Mouse (Mus musculus) liver, embryonic 14.5 days (tissue): Measurements from ENCODE around the gene Dlgap1. TPM values are rescaled to one million over a fixed set of nuclear protein-coding genes. Genes with fewer than 3 reads are reported as not detected.

ENCODE experiments used
- ATAC-seq: fragments of 200-750 bp; cut with Nextera tagmentation; 2 replicates; pipeline ENCODE4 v1.8.0; 2017; ENCODE audit warnings: moderate number of reproducible peaks, mild to moderate bottlenecking, moderate library complexity; ENCODE audit not compliant: insufficient read depth
- DNase-seq, 3 experiments: peaks; one replicate each; pipeline ENCODE4 v3.0.0-alpha.2; 2012 to 2013; ENCODE audit warnings: low read depth in 3 of 3, low spot score in 3 of 3
- H3K27ac ChIP-seq: fragments of 300-500 bp; sonication (generic); 2 replicates; pipeline ENCODE4 v1.5.1; 2014; ENCODE audit warnings: moderate library complexity, mild to moderate bottlenecking, control low read depth, inconsistent platforms
- H3K27me3 ChIP-seq: fragments of 300-500 bp; sonication (generic); 2 replicates; pipeline ENCODE4 v1.6.1; 2014; ENCODE audit warnings: mild to moderate bottlenecking, low read length, moderate library complexity; ENCODE audit not compliant: control insufficient read depth, insufficient read depth
- H3K36me3 ChIP-seq: fragments of 300-500 bp; sonication (generic); replicated peaks from 2 replicates; pipeline ENCODE4 v1.6.1; 2014; ENCODE audit warnings: low read depth; ENCODE audit not compliant: control insufficient read depth, insufficient read depth
- H3K4me1 ChIP-seq, 2 experiments: fragments of 200-500 bp in 1 of 2; fragments of 300-500 bp in 1 of 2; sonication (generic) in 1 of 2; replicated peaks; 2 replicates each; pipeline ENCODE4 v1.6.1; 2012 to 2014; ENCODE audit warnings: antibody characterized with exemption in 1 of 2, inconsistent platforms in 1 of 2, low read length in 1 of 2; ENCODE audit not compliant: control insufficient read depth in 2 of 2, insufficient read depth in 2 of 2
- H3K4me2 ChIP-seq: fragments of 300-500 bp; sonication (generic); 2 replicates; pipeline ENCODE4 v1.6.1; 2014; ENCODE audit warnings: low read depth, mild to moderate bottlenecking, control low read depth, moderate library complexity
- H3K4me3 ChIP-seq, 2 experiments: fragments of 200-500 bp in 1 of 2; fragments of 300-500 bp in 1 of 2; sonication (generic) in 1 of 2; 2 replicates each; pipeline ENCODE4 v1.5.1; 2012 to 2014; ENCODE audit warnings: low read depth in 2 of 2, low read length in 2 of 2, mild to moderate bottlenecking in 2 of 2, control low read depth in 1 of 2, inconsistent platforms in 1 of 2, moderate library complexity in 1 of 2; ENCODE audit not compliant: insufficient read depth in 1 of 2
- H3K9ac ChIP-seq: fragments of 300-500 bp; sonication (generic); replicated peaks from 2 replicates; pipeline ENCODE4 v1.6.1; 2014; ENCODE audit warnings: mild to moderate bottlenecking, control low read depth, moderate library complexity
- H3K9me3 ChIP-seq: fragments of 300-500 bp; sonication (generic); 2 replicates; pipeline ENCODE4 v1.6.1; 2016; ENCODE audit warnings: low read length, mixed read lengths; ENCODE audit not compliant: control insufficient read depth
- CTCF ChIP-seq: IDR thresholded peaks from 2 replicates; pipeline ENCODE4 v1.5.1; 2016; ENCODE audit warnings: antibody characterized with exemption, low read depth, control low read depth
- EP300 ChIP-seq: IDR thresholded peaks from 2 replicates; pipeline ENCODE4 v1.6.1; 2016; ENCODE audit warnings: antibody characterized with exemption, low read depth
- WGBS: fragments of 180-500 bp; shearing (Covaris S2); extraction: QIAGEN DNeasy Blood & Tissue Kit; methylation state at CpG from one replicate; pipeline ENCODE4 v1.1.7; 2014; ENCODE audit not compliant: insufficient replicate concordance; 5-methylcytosine and 5-hydroxymethylcytosine counted together
- polyA plus RNA-seq, 2 experiments: library from polyadenylated mRNA; depleted of rRNA in 1 of 2; stranded (reverse) in 1 of 2; unstranded in 1 of 2; fragments of >200 nt; fragmentation: Nextera tagmentation in 1 of 2; extraction: Ambion mirVana in 1 of 2; gene quantifications; 2 replicates each; pipeline versions ENCODE4 v1.2.1 to v1.2.3; 2012 to 2014

Gene Dlgap1
- polyA plus RNA-seq, 2 experiments = 0.01 TPM; not detected in 1

GRCm38 (mm10) chr17:70626396-70626795, 657.5 kb downstream of the Dlgap1 start:
- Histone ChIP-seq H3K9ac (no peak overlapping the region), H3K27me3 (no peaks in the 10 kb centered on the region), H3K36me3 (no peaks in the 10 kb centered on the region), H3K4me3 (no peak overlapping the region), H3K4me1 (no peaks in the 10 kb centered on the region), H3K4me2 (no peak overlapping the region), H3K27ac (no peak overlapping the region), H3K9me3 (no peaks in the 10 kb centered on the region)
- no peak for TF ChIP-seq EP300
- TF ChIP-seq CTCF = no peak
- no peak for ATAC-seq
- WGBS = 69% methylated on average over 9 of the region's 9 CpGs
- no peak for DNase-seq

- no peak overlapping the region for H3K9ac ChIP-seq
- no peak overlapping the region for H3K4me3 ChIP-seq
- ATAC-seq (no peak), DNase-seq (no peak)
- no peaks in the 10 kb centered on the region for H3K9me3 ChIP-seq
- H3K27ac ChIP-seq = no peak overlapping the region
- TF ChIP-seq EP300 (no peak), CTCF (no peak)
- H3K4me1 ChIP-seq = no peaks in the 10 kb centered on the region
- 65% methylated on average over 6 of the region's 6 CpGs for WGBS
- no peak overlapping the region for H3K4me2 ChIP-seq
- no peaks in the 10 kb centered on the region for H3K36me3 ChIP-seq
- no peaks in the 10 kb centered on the region for H3K27me3 ChIP-seq
These were observed 658.1 kb downstream of the Dlgap1 start for GRCm38 (mm10) chr17:70626925-70627324.

- no peak overlapping the region for H3K27ac ChIP-seq
- WGBS = 55% methylated on average over 6 of the region's 6 CpGs
- H3K4me2 ChIP-seq = no peak overlapping the region
- H3K9ac ChIP-seq = no peak overlapping the region
- ATAC-seq (no peak), DNase-seq (no peak)
- H3K4me1 ChIP-seq = no peaks in the 10 kb centered on the region
- no peaks in the 10 kb centered on the region for H3K36me3 ChIP-seq
- no peaks in the 10 kb centered on the region for H3K27me3 ChIP-seq
- TF ChIP-seq CTCF = no peak
- no peak for TF ChIP-seq EP300
- no peak overlapping the region for H3K4me3 ChIP-seq
- no peaks in the 10 kb centered on the region for H3K9me3 ChIP-seq
These were observed 660.9 kb downstream of the Dlgap1 start for GRCm38 (mm10) chr17:70629653-70630378.

GRCm38 (mm10) chr17:70633181-70633944, 664.5 kb downstream of the Dlgap1 start:
- H3K36me3 ChIP-seq = no peaks in the 10 kb centered on the region
- H3K27ac ChIP-seq = no peak overlapping the region
- ATAC-seq = no peak
- WGBS = 21% methylated on average over 9 of the region's 9 CpGs
- peak; percentile 54 for TF ChIP-seq CTCF
- no peak for TF ChIP-seq EP300
- no peak overlapping the region for H3K4me3 ChIP-seq
- H3K4me1 ChIP-seq = no peaks in the 10 kb centered on the region
- no peaks in the 10 kb centered on the region for H3K9me3 ChIP-seq
- H3K27me3 ChIP-seq = no peaks in the 10 kb centered on the region
- H3K4me2 ChIP-seq = no peak overlapping the region
- H3K9ac ChIP-seq = no peak overlapping the region
- no peak for DNase-seq

GRCm38 (mm10) chr17:70643211-70643610, 674.3 kb downstream of the Dlgap1 start:
- ATAC-seq = no peak
- 36% methylated on average over 1 of the region's 1 CpGs for WGBS

More at GRCm38 (mm10) chr17:70643211-70643610, 674.3 kb downstream of the Dlgap1 start:
- no peak overlapping the region for H3K9ac ChIP-seq
- TF ChIP-seq CTCF (no peak), EP300 (no peak)
- no peaks in the 10 kb centered on the region for H3K27me3 ChIP-seq
- H3K4me1 ChIP-seq = no peaks in the 10 kb centered on the region
- no peak overlapping the region for H3K4me2 ChIP-seq
- no peaks in the 10 kb centered on the region for H3K9me3 ChIP-seq
- no peaks in the 10 kb centered on the region for H3K36me3 ChIP-seq
- DNase-seq = no peak
- no peak overlapping the region for H3K4me3 ChIP-seq
- H3K27ac ChIP-seq = no peak overlapping the region
